In genomic region chr2:128967661-128968441, GRCm38 (mm10) we compare ENCODE assay signal across 8 mouse cellular contexts. TPM values are rescaled to one million over a fixed set of nuclear protein-coding genes. Genes with fewer than 3 reads are reported as not detected.
DNase-seq lines count a peak whose midpoint lies in the region; ATAC-seq and TF ChIP-seq lines count a peak whose summit lies in the region.

TSS of gene Gm10762 (minus strand) at chr2:128967725.

- DNase-seq in cerebellum, adult 11 months, result peak; percentile 75
- DNase-seq in heart, postnatal 25 days (ENCODE audit: low spot score), result peak; percentile 68
- DNase-seq in layer of hippocampus, adult 2 months (ENCODE audit: low spot score in 2 of 2), result peak; percentile 36 to 62
- DNase-seq in thymus, adult 2 months, result peak; percentile 77

- intact Hi-C loops in heart, postnatal 25 days (cut with DNase I), result loop anchor here (5.0 kb wide), 1 partner anchor 99 kb away; the partner anchor contains the start of gene Ttl

- under 1% methylated on average over 78 of the region's 80 CpGs for WGBS in forebrain, embryonic 15.5 days
- under 1% methylated on average over 74 of the region's 80 CpGs for WGBS in lung, embryonic 15.5 days
- WGBS in olfactory bulb, adult 2 months, result 3% methylated on average over 80 of the region's 80 CpGs
- under 1% methylated on average over 80 of the region's 80 CpGs for WGBS in thymus, adult 2 months

- peak within 1 kb of the TSS; percentile 96 for H3K9ac ChIP-seq in ES-Bruce4 (ENCODE audit: low read depth, poor library complexity, severe bottlenecking)
- H3K9ac ChIP-seq in forebrain, embryonic 15.5 days (replicated peaks), result peak within 1 kb of the TSS; percentile 100
- peak within 1 kb of the TSS; percentile 100 for H3K9ac ChIP-seq in lung, embryonic 15.5 days

- no peaks in the 10 kb centered on the region for H3K9me3 ChIP-seq in ES-Bruce4 (replicated peaks; ENCODE audit: control insufficient read depth, insufficient read depth, low read length, poor library complexity, severe bottlenecking)
- H3K9me3 ChIP-seq in forebrain, embryonic 15.5 days, result no peaks in the 10 kb centered on the region
- H3K9me3 ChIP-seq in lung, embryonic 15.5 days, result no peaks in the 10 kb centered on the region

- ATAC-seq in forebrain, embryonic 15.5 days (replicated peaks), result peak; percentile 68
- peak; percentile 89 for ATAC-seq in lung, embryonic 15.5 days (ENCODE audit: borderline replicate concordance, extremely low read depth, low FRiP score, low TSS enrichment)

- TF ChIP-seq EP300 in ES-Bruce4 (IDR thresholded peaks at IDR 0.05; ENCODE audit: insufficient read depth, low read depth, low read length), result no peak

- TF ChIP-seq CTCF in ES-Bruce4 (IDR thresholded peaks at IDR 0.05; ENCODE audit: low read depth, low read length), result no peak
- no peak for TF ChIP-seq CTCF in layer of hippocampus, adult 2 months (conservative IDR thresholded peaks at IDR 0.05)
- no peak for TF ChIP-seq CTCF in olfactory bulb, adult 2 months (IDR thresholded peaks at IDR 0.05; ENCODE audit: insufficient read depth, low read depth, low read length)
- TF ChIP-seq CTCF in thymus, adult 2 months (IDR thresholded peaks at IDR 0.05; ENCODE audit: borderline replicate concordance, control insufficient read depth, extremely low read depth, insufficient read depth, low read length, poor library complexity), result no peak

- H3K4me3 ChIP-seq in ES-Bruce4 (ENCODE audit: low read depth, low read length), result peak within 1 kb of the TSS; percentile 84
- H3K4me3 ChIP-seq in forebrain, embryonic 15.5 days, result peak within 1 kb of the TSS; percentile 90
- peak within 1 kb of the TSS; percentile 92 for H3K4me3 ChIP-seq in layer of hippocampus, adult 2 months
- H3K4me3 ChIP-seq in lung, embryonic 15.5 days, result peak within 1 kb of the TSS; percentile 91
- peak within 1 kb of the TSS; percentile 91 for H3K4me3 ChIP-seq in olfactory bulb, adult 2 months (ENCODE audit: insufficient read depth, low read depth, low read length)
- peak within 1 kb of the TSS; percentile 89 for H3K4me3 ChIP-seq in thymus, adult 2 months (ENCODE audit: control insufficient read depth, insufficient read depth, low read length)

- peaks cover 2% of the 10 kb centered on the region for H3K4me1 ChIP-seq in ES-Bruce4 (ENCODE audit: control insufficient read depth, insufficient read depth, low read length)
- peaks cover 11% of the 10 kb centered on the region for H3K4me1 ChIP-seq in forebrain, embryonic 15.5 days
- H3K4me1 ChIP-seq in lung, embryonic 15.5 days, result peaks cover 7% of the 10 kb centered on the region; the same call in 1 of the 2 replicates
- peaks cover 2% of the 10 kb centered on the region; the same call in 1 of the 2 replicates for H3K4me1 ChIP-seq in olfactory bulb, adult 2 months (ENCODE audit: control insufficient read depth, insufficient read depth, low read length)
- H3K4me1 ChIP-seq in thymus, adult 2 months (replicated peaks; ENCODE audit: control insufficient read depth, insufficient read depth, low read length), result peaks cover 2% of the 10 kb centered on the region; the same call in 1 of the 2 replicates

- no peaks in the 10 kb centered on the region for H3K36me3 ChIP-seq in ES-Bruce4 (ENCODE audit: control insufficient read depth, insufficient read depth, low read length, poor library complexity, severe bottlenecking)
- no peaks in the 10 kb centered on the region for H3K36me3 ChIP-seq in forebrain, embryonic 15.5 days
- H3K36me3 ChIP-seq in lung, embryonic 15.5 days, result no peaks in the 10 kb centered on the region
- H3K36me3 ChIP-seq in thymus, adult 2 months (ENCODE audit: control insufficient read depth, insufficient read depth, low read length), result no peaks in the 10 kb centered on the region

- H3K27me3 ChIP-seq in ES-Bruce4 (ENCODE audit: control insufficient read depth, insufficient read depth, low read length, poor library complexity, severe bottlenecking), result no peaks in the 10 kb centered on the region
- H3K27me3 ChIP-seq in forebrain, embryonic 15.5 days, result no peaks in the 10 kb centered on the region
- no peaks in the 10 kb centered on the region for H3K27me3 ChIP-seq in lung, embryonic 15.5 days
- no peaks in the 10 kb centered on the region for H3K27me3 ChIP-seq in thymus, adult 2 months (ENCODE audit: control insufficient read depth, insufficient read depth, low read length)

- peak within 1 kb of the TSS; percentile 87 for H3K27ac ChIP-seq in ES-Bruce4 (ENCODE audit: insufficient read depth, low read length)
- H3K27ac ChIP-seq in forebrain, embryonic 15.5 days (replicated peaks), result peak within 1 kb of the TSS; percentile 100
- H3K27ac ChIP-seq in layer of hippocampus, adult 2 months, result peak within 1 kb of the TSS; percentile 100
- H3K27ac ChIP-seq in lung, embryonic 15.5 days, result peak within 1 kb of the TSS; percentile 100
- H3K27ac ChIP-seq in olfactory bulb, adult 2 months (ENCODE audit: insufficient read depth, low read depth, low read length), result peak within 1 kb of the TSS; percentile 100
- peak within 1 kb of the TSS; percentile 92 for H3K27ac ChIP-seq in thymus, adult 2 months (ENCODE audit: control insufficient read depth, insufficient read depth, low read length)

- peak within 1 kb of the TSS; percentile 47 for H3K4me2 ChIP-seq in forebrain, embryonic 15.5 days (replicated peaks)
- peak within 1 kb of the TSS; percentile 69 for H3K4me2 ChIP-seq in lung, embryonic 15.5 days

- no peak for TF ChIP-seq POLR2A in ES-Bruce4 (IDR thresholded peaks at IDR 0.05; ENCODE audit: insufficient read depth, low read length)
- TF ChIP-seq POLR2A in olfactory bulb, adult 2 months (IDR thresholded peaks at IDR 0.05; ENCODE audit: insufficient read depth, low read depth, low read length), result 0 out of 2 replicates have a peak, but pooled peaks have one; percentile 26
- no peak; the same call in 1 of the 2 replicates for TF ChIP-seq POLR2A in thymus, adult 2 months (IDR thresholded peaks at IDR 0.05; ENCODE audit: control insufficient read depth, extremely low read depth, insufficient read depth, low read length, poor library complexity)

RNA-seq across cellular contexts. Expression of gene Gm10762, which starts in this region (rescaled TPM):
- 0.72 and 1.8 TPM in 2 replicates for polyA plus RNA-seq in ES-Bruce4 (2011; ENCODE audit: insufficient read depth, insufficient read length, low read depth, missing spikeins)
- 24.4 and 26.3 TPM in 2 replicates for polyA plus RNA-seq in forebrain, embryonic 15.5 days (2015; fragmentation: Nextera tagmentation; extraction: Ambion mirVana)
- 10 to 100 TPM in 1 of 2 experiments, 1 to 10 TPM in 1; 9.7 to 10.8 TPM for total RNA-seq in heart, postnatal 25 days (2021)
- 1 to 10 TPM; 4.8 to 5.4 TPM for total RNA-seq in layer of hippocampus, adult 2 months (2021)
- polyA plus RNA-seq in lung, embryonic 15.5 days (2015; fragmentation: Nextera tagmentation; extraction: Ambion mirVana), result 15.9 and 16.1 TPM in 2 replicates
- not detected in 2 replicates for polyA plus RNA-seq in olfactory bulb, adult 2 months (2012; ENCODE audit: insufficient read depth, insufficient read length, low replicate concordance, missing spikeins)
- 5.9 and 6.4 TPM in 2 replicates for polyA plus RNA-seq in thymus, adult 2 months (2012; rRNA removed)

Comparison
In these comparisons a context has a peak if more than half of its experiments do, and no peak if none do; other contexts are left out.
1. Peak in every context shown above with its lines: DNase-seq, ATAC-seq, H3K4me3 ChIP-seq and H3K27ac ChIP-seq.